Mouse (Mus musculus) neural tube, embryonic 12.5 days (tissue): ENCODE results near the gene Snx3. TPM values are rescaled to one million over a fixed set of nuclear protein-coding genes. Genes with fewer than 3 reads are reported as not detected.
A peak's percentile ranks its signal among the peaks of the same experiment; 100 is the strongest.

Experiments
- ATAC-seq: fragments of 200-750 bp; cut with Nextera tagmentation; 2 replicates; pipeline ENCODE4 v1.8.0; 2017; ENCODE audit warnings: low read depth, mild to moderate bottlenecking, moderate TSS enrichment, moderate library complexity; ENCODE audit not compliant: low FRiP score
- H3K27ac ChIP-seq: fragments of 300-500 bp; sonication (generic); 2 replicates; pipeline ENCODE4 v1.5.1; 2016
- H3K27me3 ChIP-seq: fragments of 300-500 bp; sonication (generic); replicated peaks from 2 replicates; pipeline ENCODE4 v1.6.1; 2016; ENCODE audit warnings: mild to moderate bottlenecking
- H3K36me3 ChIP-seq: fragments of 300-500 bp; sonication (generic); 2 replicates; pipeline ENCODE4 v1.6.1; 2016; ENCODE audit warnings: mild to moderate bottlenecking
- H3K4me1 ChIP-seq: fragments of 300-500 bp; sonication (generic); 2 replicates; pipeline ENCODE4 v1.6.1; 2016
- H3K4me2 ChIP-seq: fragments of 300-500 bp; sonication (generic); replicated peaks from 2 replicates; pipeline ENCODE4 v1.6.1; 2016; ENCODE audit warnings: mild to moderate bottlenecking
- H3K4me3 ChIP-seq: fragments of 300-500 bp; sonication (generic); 2 replicates; pipeline ENCODE4 v1.5.1; 2016
- H3K9ac ChIP-seq: fragments of 300-500 bp; sonication (generic); 2 replicates; pipeline ENCODE4 v1.6.1; 2016; ENCODE audit warnings: mild to moderate bottlenecking
- H3K9me3 ChIP-seq: fragments of 300-500 bp; sonication (generic); 2 replicates; pipeline ENCODE4 v1.6.1; 2016; ENCODE audit warnings: mild to moderate bottlenecking
- WGBS: fragments of 180-500 bp; shearing (Covaris S2); methylation state at CpG from one replicate; pipeline ENCODE4 v1.1.7; 2016; 5-methylcytosine and 5-hydroxymethylcytosine counted together
- polyA plus RNA-seq: library from polyadenylated mRNA; unstranded; fragments of >200 nt; fragmentation: Nextera tagmentation; extraction: Ambion mirVana; gene quantifications from 2 replicates; pipeline ENCODE4 v1.2.1, GENCODE M21; 2016

Gene Snx3
- polyA plus RNA-seq, 1 experiment from 2014 or later, result 221 TPM

DNA sequence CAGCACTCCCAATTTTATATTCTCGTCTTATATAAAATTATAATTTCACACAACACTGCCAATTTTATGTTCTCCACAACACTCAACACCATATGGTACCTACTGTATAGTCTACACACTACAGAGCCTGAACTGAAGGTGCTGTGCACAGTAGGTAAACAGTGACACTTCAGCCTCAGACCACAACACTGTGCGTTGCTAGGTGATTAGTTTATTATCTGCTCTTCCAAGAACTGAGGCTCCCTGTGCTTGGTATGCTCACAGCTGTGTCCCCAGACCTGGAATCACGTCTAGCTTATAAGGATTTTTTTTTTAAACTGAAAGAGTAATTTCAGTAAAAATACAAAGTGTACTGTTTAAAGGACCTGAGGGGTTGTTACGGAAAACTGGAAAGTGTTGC lies 21.1 kb upstream of the Snx3 start:
- Histone ChIP-seq H3K4me3 (no peak overlapping the region), H3K27ac (no peak overlapping the region), H3K9ac (no peak overlapping the region), H3K9me3 (no peaks in the 10 kb centered on the region), H3K4me1 (0 out of 2 replicates have a peak, but pooled peaks cover 4% of the 10 kb centered on the region), H3K4me2 (no peak overlapping the region), H3K27me3 (no peaks in the 10 kb centered on the region), H3K36me3 (no peaks in the 10 kb centered on the region)
- WGBS, result 71% methylated on average over 4 of the region's 4 CpGs
- ATAC-seq, result no peak

DNA sequence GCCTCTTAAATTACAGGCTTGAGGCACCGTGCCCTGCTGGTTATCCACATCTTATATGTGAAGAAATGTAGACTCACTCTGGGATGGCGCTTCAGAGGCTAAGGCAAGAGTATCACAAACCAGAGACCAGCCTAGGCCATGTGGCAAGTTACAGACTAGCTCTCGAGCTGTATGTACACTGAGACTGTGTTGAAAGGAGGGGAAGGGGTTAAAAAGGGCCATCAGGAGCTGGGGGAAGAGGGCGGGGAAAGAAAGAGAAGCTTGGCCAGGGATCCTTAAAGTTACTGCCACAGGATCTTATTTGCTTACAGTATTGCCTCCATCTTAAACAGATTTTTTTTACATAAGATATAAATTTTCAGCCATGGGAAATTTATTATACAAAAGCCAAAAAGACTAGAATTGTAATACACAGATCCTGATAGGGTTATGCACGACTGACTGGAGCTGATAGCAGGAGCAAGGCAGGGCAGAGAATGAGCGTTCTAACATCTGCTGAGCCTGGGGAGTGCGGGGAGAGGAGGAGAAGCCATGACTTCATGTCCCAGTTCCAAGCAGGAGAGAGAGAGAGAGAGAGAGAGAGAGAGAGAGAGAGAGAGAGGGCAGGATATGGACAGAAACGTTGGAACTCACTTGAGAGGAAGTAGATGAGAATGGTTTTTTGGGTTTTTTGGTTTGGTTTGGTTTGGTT lies 13.1 kb upstream of the Snx3 start:
- no peak overlapping the region for H3K4me3 ChIP-seq
- H3K9me3 ChIP-seq, result no peaks in the 10 kb centered on the region
- no peak for ATAC-seq
- H3K9ac ChIP-seq, result no peak overlapping the region
- H3K4me2 ChIP-seq, result no peak overlapping the region
- H3K4me1 ChIP-seq, result no peaks in the 10 kb centered on the region
- H3K27ac ChIP-seq, result no peak overlapping the region
- 28% methylated on average over 8 of the region's 8 CpGs for WGBS
- no peaks in the 10 kb centered on the region for H3K27me3 ChIP-seq
- no peaks in the 10 kb centered on the region for H3K36me3 ChIP-seq

- H3K4me2 ChIP-seq, result no peak overlapping the region
- H3K4me3 ChIP-seq, result no peak overlapping the region
- no peaks in the 10 kb centered on the region for H3K36me3 ChIP-seq
- no peaks in the 10 kb centered on the region for H3K27me3 ChIP-seq
- H3K27ac ChIP-seq, result no peak overlapping the region
- no peak overlapping the region for H3K9ac ChIP-seq
- H3K9me3 ChIP-seq, result no peaks in the 10 kb centered on the region
- no peak for ATAC-seq
- 59% methylated on average over 1 of the region's 1 CpGs for WGBS
- H3K4me1 ChIP-seq, result no peaks in the 10 kb centered on the region
These were observed 10.7 kb upstream of the Snx3 start for GRCm38 (mm10) chr10:42491158-42491557.

DNA sequence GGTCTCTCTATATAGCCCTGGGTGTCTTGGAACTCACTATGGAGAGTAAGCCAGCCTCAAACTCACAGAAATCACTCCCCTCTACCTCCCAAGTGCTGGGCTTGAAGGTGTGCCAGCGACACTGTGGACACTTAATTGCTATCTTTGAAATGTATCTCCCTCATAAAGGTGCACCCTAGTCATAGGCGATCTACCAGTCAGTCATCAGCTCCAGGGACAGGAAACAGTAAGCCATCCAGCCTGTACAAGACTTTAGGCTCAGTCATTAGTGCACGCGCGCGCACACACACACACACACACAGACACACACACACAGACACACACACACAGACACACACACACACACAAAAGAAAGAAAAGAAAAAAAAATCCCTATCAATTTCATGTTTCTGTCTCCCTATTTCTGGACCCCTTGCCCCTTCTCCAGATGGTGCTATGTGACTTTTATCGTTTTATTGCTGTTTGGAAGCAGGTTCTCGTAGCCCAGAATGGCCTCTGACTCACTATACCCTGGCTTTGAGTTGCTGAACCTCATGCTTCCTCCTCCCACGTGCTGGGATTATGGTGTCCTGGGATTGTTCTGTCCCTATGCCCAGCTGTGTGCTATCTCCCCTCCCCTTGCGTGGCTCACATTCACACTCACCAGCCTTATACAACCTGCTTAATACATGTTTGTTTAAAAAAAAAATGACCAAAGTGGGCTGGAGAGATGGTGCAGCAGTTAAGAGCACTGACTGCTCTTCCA lies 9.6 kb upstream of the Snx3 start:
- no peaks in the 10 kb centered on the region for H3K27me3 ChIP-seq
- H3K4me2 ChIP-seq, result no peak overlapping the region
- H3K4me1 ChIP-seq, result no peaks in the 10 kb centered on the region
- ATAC-seq, result no peak
- no peak overlapping the region for H3K4me3 ChIP-seq
- no peaks in the 10 kb centered on the region for H3K36me3 ChIP-seq
- no peak overlapping the region for H3K9ac ChIP-seq
- no peaks in the 10 kb centered on the region for H3K9me3 ChIP-seq
- H3K27ac ChIP-seq, result no peak overlapping the region
- WGBS, result 74% methylated on average over 10 of the region's 10 CpGs

GRCm38 (mm10) chr10:42493000-42493399 lies 8.8 kb upstream of the Snx3 start:
- H3K4me3 ChIP-seq, result no peak overlapping the region
- no peaks in the 10 kb centered on the region for H3K27me3 ChIP-seq
- H3K9ac ChIP-seq, result no peak overlapping the region
- H3K4me2 ChIP-seq, result no peak overlapping the region
- 71% methylated on average over 4 of the region's 4 CpGs for WGBS
- H3K4me1 ChIP-seq, result no peaks in the 10 kb centered on the region
- H3K27ac ChIP-seq, result no peak overlapping the region
- no peaks in the 10 kb centered on the region for H3K9me3 ChIP-seq
- ATAC-seq, result no peak
- no peaks in the 10 kb centered on the region for H3K36me3 ChIP-seq

- WGBS, result 95% methylated on average over 8 of the region's 8 CpGs
- H3K27ac ChIP-seq, result no peak overlapping the region
- no peak for ATAC-seq
These were observed 1.2 kb upstream of the Snx3 start for GRCm38 (mm10) chr10:42500611-42501010.

GRCm38 (mm10) chr10:42501161-42501560 lies 669 bp upstream of the Snx3 start:
- 0 out of 2 replicates have a peak, but pooled peaks cover 2% of the 10 kb centered on the region for H3K4me1 ChIP-seq
- 90% methylated on average over 5 of the region's 5 CpGs for WGBS
- H3K4me3 ChIP-seq, result peak overlapping the region; percentile 84; the same call in 1 of the 2 replicates
- peak overlapping the region; percentile 94 for H3K27ac ChIP-seq
- H3K36me3 ChIP-seq, result no peaks in the 10 kb centered on the region
- no peak for ATAC-seq
- peak overlapping the region; percentile 22; the same call in 1 of the 2 replicates for H3K9ac ChIP-seq
- no peaks in the 10 kb centered on the region for H3K27me3 ChIP-seq
- H3K9me3 ChIP-seq, result no peaks in the 10 kb centered on the region
- peak overlapping the region; percentile 75 for H3K4me2 ChIP-seq

More at GRCm38 (mm10) chr10:42500611-42501010, 1.2 kb upstream of the Snx3 start:
- H3K27me3 ChIP-seq, result no peaks in the 10 kb centered on the region
- no peak overlapping the region for H3K4me3 ChIP-seq
- no peaks in the 10 kb centered on the region for H3K9me3 ChIP-seq
- no peak overlapping the region for H3K9ac ChIP-seq
- H3K4me1 ChIP-seq, result 0 out of 2 replicates have a peak, but pooled peaks cover 2% of the 10 kb centered on the region
- H3K36me3 ChIP-seq, result no peaks in the 10 kb centered on the region
- H3K4me2 ChIP-seq, result no peak overlapping the region

DNA sequence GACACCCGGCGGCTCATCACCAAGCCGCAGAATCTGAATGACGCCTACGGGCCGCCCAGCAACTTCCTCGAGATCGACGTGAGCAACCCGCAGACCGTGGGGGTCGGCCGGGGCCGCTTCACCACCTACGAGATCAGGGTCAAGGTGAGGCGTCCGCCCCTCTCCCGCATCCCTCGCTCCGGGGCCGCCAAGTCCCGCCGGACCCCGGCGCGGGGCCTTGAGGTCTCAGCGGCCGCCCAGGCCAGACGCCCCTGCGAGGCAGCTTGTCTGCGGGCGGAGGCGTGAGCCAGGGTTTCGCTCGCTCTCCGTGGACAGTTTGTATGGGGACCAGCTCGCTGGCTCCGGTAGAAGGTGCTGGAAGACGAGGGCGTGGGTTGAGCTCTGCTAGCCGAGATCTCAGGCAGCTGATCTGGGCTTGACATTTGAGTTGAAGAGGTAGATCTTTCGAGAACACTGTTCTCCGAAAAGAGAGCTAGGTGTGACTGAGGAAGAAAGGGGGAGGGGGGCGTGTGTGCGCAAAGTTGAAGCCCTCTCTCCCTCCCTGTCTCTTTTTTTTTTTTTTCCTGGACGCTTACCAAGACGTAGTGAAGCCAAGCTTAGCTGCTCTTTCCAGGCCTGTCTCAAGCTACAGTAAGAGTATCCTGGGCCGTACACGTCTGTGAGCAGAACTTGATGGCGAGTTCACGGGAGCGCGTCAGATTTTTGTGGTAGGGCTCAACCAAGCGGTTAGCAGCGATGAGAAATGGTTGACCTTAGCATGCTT lies 700 bp downstream of the Snx3 start:
- Histone ChIP-seq H3K27ac (peak overlapping the region; percentile 94), H3K9ac (peak overlapping the region; percentile 88), H3K27me3 (no peaks in the 10 kb centered on the region), H3K4me1 (0 out of 2 replicates have a peak, but pooled peaks cover 2% of the 10 kb centered on the region), H3K4me3 (peak overlapping the region; percentile 84), H3K9me3 (no peaks in the 10 kb centered on the region), H3K36me3 (no peaks in the 10 kb centered on the region), H3K4me2 (peak overlapping the region; percentile 75)
- WGBS, result 1% methylated on average over 55 of the region's 55 CpGs
- peak; percentile 62 for ATAC-seq

DNA sequence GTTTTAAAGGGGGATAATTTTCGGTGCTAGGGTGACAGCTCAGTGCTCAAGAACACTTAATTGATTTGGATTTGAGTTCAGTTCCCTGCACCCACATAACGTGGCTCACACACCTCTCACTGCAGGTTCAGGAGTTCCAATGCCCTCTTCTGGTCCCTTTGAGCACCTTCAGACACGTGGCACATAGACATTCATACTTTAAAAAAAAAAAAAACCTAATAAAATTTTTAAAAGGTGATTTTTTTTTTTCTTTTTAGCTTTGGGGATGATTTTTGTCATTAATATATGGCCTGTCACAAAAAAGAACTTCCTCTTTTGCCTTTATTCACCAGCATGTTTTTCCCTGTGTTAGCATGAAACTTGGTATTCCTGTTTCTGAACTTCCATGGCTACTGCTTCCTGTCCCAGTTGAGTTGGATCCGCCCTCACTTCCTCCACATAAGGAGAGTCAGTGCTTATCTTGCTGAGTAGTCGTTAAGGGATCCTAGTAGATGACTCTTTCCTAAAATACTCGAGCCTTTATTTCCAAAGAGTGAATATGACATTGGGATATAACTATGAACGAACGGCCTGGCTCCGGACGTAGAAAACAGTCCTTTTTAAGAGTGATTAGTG lies 2.4 kb downstream of the Snx3 start:
- Histone ChIP-seq H3K27me3 (no peaks in the 10 kb centered on the region), H3K4me2 (0 out of 2 replicates have a peak overlapping the region, but pooled peaks have one; percentile 75), H3K4me1 (0 out of 2 replicates have a peak, but pooled peaks cover 2% of the 10 kb centered on the region), H3K9me3 (no peaks in the 10 kb centered on the region), H3K36me3 (no peaks in the 10 kb centered on the region), H3K4me3 (no peak overlapping the region), H3K9ac (no peak overlapping the region), H3K27ac (no peak overlapping the region)
- ATAC-seq, result no peak
- 93% methylated on average over 10 of the region's 10 CpGs for WGBS

GRCm38 (mm10) chr10:42510141-42510540 lies 8.3 kb downstream of the Snx3 start:
- no peak for ATAC-seq
- H3K9me3 ChIP-seq, result no peaks in the 10 kb centered on the region
- H3K4me3 ChIP-seq, result no peak overlapping the region
- H3K9ac ChIP-seq, result no peak overlapping the region
- H3K4me2 ChIP-seq, result no peak overlapping the region
- H3K36me3 ChIP-seq, result peaks cover 4% of the 10 kb centered on the region; the same call in 1 of the 2 replicates
- H3K27me3 ChIP-seq, result no peaks in the 10 kb centered on the region
- no peaks in the 10 kb centered on the region for H3K4me1 ChIP-seq
- no peak overlapping the region for H3K27ac ChIP-seq
- 86% methylated on average over 6 of the region's 6 CpGs for WGBS

DNA sequence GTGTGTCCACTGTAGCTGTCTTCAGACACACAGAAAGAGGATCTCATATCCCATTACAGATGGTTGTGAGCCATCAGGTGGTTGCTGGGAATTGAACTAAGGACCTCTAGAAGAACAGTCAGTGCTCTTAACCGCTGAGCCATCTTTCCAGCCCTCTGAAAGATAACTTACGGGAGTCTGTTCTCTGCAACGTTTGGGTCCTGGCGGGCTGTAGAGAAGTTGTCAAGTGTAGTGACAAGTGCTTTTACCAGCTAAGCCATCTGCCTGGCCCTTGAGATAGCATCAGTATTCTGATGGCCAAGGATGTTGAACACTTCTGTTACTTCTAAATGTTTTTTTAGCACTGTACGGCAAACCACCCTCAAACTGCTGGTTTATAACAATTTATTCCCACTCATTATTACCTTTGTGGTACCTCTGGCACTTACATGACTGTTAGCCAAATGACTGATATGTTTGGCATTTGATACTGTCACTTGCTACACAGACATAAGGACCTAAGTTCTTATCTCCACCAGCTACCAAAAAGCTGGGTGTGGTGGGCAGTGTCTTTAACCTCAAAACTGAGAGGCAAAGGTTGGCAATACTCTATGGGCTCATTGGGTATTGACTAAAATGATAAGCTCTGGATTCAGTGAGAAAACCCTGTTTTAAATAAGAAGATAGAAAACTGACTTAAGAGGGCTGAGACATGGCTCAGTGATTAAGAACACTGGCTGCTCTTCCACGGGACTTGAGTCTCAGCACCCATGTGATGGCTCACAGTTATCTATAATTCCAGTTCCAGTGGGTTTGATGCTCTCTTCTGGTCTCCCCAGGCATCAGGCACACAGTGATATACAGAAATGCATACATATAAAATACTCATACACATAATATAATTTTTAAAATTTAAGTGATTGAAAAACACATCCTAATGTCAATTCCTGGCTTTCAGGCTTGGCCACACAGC lies 9.6 kb downstream of the Snx3 start:
- H3K27ac ChIP-seq, result no peak overlapping the region
- no peak overlapping the region for H3K4me3 ChIP-seq
- H3K36me3 ChIP-seq, result peaks cover 4% of the 10 kb centered on the region; the same call in 1 of the 2 replicates
- no peak for ATAC-seq
- H3K27me3 ChIP-seq, result no peaks in the 10 kb centered on the region
- H3K4me1 ChIP-seq, result no peaks in the 10 kb centered on the region
- no peak overlapping the region for H3K4me2 ChIP-seq
- H3K9ac ChIP-seq, result no peak overlapping the region
- no peaks in the 10 kb centered on the region for H3K9me3 ChIP-seq
- WGBS, result 93% methylated on average over 6 of the region's 6 CpGs
